Mouse (Mus musculus): ENCODE results near the gene Ltbp3.
"Not testable (repeated sequence)": the region's sequence is repeated elsewhere in the genome, so short reads cannot be mapped to it uniquely, and the experiment has no call there.

Ltbp3 gene

DNA sequence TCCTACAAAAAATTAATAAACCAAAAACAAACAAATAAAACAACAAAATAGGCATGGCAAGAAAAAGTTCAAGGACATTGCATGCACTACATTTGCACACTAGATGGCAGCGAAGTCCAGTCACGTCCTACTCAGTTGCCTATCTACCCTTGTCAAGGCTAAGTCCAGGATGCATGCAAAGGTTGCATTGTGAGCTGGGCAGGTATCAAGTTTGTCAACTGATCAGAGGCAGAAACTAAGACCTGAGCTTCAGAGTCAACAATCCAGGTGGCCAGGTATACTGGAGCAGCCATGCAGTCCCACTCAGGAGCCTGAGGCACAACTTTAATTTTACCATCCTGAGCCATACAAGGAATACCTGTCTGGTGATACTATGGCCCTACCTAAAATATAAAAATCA lies 52.4 kb downstream of the Ltbp3 start:
- DNase-seq (ENCODE audit: low spot score in 2 of 2) = peak in 1 of 2 experiments; percentile 62

DNA sequence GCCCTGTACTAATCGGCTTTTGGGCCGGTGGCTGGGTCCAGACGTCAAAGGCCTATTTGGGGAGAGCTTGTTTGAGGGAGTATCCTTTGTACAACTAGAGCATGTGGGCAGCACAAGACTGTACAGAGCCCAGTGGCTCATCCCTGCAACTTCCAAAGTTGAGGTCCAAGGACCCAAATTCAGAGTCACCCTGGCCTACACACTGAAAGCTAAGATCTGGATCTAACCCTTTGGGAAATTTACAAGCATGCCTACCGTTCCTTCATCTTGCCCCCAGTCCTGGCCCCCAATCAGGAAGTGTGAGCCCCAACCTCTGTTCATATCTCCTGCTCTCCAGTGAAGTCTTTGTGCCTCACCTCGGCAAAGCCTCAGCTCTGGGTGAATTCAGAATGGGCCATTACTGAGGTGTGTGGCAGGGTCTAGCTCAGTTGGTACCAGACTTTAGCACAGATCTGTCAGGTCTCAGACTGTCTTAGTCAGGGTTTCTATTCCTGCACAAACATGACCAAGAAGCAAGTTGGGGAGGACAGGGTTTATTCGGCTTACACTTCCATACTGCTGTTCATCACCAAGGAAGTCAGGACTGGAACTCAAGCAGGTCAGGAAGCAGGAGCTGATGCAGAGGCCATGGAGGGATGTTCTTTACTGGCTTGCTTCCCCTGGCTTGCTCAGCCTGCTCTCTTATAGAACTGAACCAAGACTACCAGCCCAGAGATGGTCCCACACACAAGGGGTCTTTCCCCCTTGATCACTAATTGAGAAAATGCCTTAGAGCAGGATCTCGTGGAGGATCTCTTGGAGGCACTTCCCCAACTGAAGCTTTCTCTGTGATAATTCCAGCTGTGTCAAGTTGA lies 53.4 kb downstream of the Ltbp3 start:
- DNase-seq (ENCODE audit: low spot score in 2 of 2) = not testable (repeated sequence)

DNA sequence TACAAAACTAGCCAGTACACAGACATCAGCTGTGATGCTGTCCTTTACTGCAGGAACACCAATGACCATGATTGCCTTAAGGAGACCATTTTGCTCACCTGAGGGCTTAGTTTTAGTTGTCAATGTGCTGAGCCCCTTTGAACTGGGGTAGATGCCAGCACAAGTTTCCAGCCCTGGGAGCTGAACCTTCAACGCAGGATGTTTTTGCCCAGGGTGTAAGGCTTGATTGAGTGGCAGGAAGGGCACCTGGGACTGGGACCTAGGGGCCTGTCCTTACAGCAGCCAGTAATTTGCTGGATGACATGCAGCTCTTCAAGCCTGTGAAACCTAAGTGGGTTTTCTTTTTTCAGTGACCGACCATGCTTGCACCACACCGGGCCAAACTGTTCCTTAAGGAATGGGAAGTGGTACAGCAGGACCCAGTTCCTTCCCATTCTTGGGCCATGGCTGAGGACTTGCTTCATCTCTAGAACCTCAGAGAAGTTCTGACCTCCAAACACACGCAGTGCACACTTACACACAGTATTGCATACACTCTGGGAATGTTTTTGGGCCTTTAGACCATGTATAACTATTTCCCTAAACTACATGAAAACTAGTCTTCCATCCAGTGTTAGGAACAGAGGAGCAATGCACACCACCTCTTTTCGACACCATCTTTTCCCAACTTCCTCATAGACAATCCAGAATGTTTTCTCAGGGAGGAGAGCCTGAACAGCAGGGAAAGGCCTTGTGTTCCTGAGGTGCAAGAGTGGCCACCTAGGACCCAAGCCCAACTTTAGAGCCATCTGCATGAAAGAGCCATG lies 54.3 kb downstream of the Ltbp3 start:
- DNase-seq (ENCODE audit: low spot score in 2 of 2) = no peak

DNA sequence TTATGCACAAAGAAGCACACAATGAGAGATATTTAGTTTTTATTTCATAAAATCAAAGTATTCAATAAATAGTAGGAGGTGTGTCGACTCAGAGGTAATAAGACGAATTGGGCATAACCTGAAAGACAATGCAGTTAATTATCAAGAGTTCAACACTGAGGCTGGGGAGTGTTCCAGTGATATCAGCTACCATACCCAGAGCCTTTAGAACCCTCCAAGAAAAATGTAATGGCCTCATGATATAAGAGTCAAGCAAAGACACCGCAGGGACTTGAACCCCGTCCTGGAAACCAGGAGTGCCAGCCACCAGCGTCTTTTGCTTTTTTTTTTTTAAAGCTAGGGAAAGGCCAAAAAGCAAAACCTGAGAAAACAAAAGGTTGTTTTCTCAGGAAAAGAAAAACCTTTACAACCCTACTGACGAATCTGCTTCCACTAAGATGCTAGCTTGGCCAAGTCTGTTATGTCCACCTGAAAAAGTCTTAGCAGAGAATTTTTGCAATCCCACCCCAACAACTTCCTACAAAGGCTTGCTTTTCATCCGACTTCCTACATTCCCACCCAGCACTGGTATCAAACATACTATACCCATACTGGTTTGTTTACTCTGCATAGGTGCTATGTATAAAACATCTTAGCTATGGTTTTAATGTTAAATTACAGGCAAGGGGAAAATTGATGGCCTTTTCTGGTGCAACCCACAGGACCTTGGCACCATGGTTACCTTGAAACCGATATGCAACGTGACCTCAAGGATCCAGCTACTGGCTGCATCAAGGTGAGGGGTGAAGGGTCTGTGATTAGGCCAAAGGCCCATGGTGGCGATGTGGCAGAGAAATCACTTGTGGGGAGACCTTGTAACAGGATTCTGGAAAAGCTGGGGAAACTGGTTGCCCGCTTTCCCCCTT lies 55.2 kb downstream of the Ltbp3 start:
- DNase-seq (ENCODE audit: low spot score in 2 of 2) = no peak

DNA sequence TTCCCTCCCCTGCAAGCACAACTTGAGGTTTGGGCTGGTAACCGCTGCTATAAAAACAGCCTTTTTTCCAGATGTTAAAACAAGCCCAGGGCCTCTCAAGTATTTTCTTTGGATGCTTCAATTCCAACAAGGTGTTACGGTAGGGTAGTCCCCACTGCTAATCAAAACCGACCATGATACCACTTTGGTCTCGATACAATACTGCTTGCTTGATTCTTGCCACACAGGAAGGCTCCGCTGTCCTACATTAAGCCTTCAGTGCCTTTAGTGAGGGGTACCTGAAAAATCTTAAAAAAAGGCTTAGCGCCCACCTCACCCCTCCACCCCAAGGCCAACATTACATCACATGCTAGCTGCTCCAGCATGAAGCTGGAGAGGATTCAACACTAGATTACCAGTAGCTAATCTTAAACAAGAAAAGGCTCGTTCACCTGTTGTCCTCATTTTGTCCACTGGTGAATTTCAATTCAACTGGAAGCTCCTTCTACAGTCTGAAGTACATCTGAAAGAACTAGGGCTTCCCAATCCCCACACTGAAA lies 55.9 kb downstream of the Ltbp3 start:
- DNase-seq (ENCODE audit: low spot score in 2 of 2) = no peak

DNA sequence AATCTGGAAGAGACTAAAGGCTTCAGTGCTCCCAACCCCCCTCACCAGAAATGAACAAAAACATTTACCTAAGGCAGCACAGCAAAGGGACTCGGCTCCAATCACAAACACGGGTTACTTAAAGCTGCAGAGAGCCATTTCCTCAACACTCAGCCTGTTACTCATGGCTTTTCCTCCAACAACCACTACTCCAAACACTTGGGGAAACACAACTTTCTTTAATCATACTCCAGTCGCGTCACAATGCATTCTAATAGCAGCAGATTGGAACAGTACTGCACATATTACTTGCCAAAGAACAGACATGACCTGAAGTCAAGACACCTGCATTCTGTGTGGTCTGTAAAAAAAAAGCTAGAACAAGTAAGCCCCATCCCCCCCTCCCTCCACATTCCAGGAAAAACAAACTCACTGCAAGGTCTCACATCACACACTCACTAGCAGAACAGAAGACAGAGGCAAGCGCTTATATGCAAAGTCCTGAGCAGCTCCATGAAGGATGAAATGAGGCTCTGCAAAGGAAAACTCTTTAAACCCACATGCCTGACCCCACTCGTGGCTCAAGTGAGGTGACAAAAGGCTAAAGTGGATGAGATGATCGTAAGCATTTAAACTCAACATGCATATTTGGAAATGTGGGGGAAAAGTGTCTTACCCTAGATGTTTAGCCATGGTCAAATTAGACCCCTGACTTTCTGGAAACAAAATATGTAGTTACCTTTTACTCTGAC lies 56.8 kb downstream of the Ltbp3 start:
- no peak for DNase-seq (ENCODE audit: low spot score in 2 of 2)

DNA sequence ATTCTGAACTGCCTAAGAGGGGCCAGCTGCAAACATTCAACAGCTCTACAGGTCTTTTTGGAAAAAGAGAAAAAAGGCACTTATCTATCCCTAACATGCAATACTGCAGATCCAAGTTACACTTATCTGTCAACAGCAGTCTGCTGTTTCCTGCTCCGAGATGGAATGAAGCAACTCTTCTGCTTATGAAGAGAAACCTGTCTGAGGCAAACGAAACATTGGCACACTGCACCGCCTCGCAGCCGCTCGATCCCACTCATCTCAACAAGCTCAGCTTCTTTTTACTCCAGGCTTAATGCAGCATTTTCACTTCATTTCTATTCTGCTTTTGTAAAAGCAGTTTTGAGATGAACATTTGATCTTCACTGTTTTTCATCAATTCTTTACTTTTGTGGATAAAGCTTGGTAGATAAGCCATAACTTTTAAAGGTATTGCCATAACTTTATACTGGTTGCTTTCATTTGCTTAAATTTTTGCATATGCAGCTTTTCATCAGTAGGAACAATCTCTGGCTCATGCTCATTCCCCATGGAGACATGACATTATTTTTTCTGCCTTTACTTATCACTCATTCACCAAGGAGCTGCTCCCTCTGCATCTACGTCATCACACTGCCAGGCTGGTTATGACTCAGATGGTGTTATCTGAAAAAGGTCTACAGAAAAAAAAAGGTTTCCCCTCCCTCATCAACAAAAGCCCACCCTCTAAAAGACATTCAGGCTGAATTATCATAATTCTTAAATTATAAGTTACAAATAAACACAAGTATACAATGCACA lies 58.2 kb downstream of the Ltbp3 start:
- no peak for DNase-seq (ENCODE audit: low spot score in 2 of 2)

DNA sequence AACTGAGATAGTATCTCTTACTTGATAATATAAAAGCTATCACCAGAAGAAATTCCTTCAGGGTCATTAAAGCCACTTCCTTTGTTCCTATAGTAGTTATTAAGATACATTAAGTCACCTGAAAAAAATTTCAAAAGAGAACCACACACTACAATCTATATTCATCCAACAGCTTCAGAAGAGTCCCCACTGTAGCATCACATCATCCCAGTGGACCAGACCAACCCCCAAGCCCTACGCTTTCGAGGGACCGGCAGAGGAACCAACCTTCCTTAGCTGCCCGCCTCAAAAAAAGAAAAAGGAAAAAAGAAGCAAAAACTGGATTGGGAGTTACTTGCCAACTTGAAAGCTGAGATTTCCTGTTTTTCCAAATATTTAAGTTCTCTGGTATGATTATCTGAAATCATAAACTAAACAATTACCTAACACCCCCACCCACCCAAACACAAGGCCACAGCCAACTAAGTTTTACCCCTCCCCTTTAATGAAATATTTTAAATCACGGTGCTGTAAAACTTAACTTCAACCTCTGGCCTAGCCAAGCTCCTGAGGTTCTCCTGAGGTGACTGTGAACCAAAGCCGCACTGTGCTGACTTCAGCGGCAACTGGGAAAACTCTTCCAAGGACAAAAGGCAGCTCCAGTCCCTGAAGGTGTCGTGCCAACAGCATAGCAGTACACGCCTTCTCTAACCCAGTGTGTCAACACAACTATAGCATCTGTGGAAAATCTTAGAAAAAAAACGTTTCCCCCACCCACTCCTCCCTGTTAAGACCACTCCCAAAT lies 59.1 kb downstream of the Ltbp3 start:
- DNase-seq (ENCODE audit: low spot score in 2 of 2) = no peak

DNA sequence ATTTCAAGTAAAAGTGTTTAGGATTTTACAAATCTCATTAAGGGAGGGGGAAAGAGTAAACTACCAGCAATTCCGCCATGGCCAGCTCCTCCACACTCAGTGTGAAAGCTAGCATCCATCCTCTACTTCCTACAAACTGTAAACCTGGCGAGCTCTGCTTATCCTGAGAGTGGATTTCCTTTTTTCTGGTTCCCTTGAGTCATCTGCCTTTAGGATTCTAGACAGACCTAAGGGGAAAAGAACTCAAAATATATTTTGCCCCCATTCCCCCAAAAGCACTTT lies 59.6 kb downstream of the Ltbp3 start:
- no peak for DNase-seq (ENCODE audit: low spot score in 2 of 2)

DNA sequence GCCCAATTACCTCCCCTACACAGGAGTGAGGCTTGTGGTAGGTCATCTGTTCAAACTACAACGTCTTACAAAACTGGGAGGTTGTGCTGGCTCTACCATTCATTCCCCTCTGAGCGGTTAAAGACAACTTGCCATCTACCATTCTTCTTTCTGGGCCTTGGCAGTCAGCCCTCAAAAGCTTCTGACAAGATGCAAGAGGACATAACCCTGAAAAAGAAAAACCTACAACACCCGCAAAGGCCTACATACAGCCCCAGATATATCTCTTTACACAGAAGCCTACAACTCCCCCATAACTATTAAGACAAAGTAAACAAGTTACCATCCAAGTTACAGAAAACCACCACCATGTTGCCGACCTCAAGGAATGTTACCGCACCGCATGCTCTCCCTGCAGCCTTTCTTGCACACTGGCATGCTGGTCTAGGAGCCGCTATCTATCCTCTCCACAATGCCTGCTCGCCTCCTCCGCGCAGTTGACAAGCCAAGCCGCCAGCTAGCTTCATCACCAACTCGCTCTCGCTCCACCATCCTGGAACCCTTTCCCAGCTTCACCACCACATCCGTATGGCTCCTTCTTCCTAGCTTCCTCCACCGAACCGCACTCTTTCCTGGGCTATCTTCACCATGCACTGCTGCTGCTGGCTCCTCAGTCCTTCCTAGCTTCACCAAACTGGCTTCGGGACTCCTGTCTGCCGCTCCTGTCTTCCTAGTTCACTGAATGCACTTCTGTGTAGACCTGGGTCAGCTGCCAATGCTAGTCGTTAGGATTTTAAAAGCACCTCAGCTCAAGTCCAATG lies 60.1 kb downstream of the Ltbp3 start:
- DNase-seq (ENCODE audit: low spot score in 2 of 2) = no peak

DNA sequence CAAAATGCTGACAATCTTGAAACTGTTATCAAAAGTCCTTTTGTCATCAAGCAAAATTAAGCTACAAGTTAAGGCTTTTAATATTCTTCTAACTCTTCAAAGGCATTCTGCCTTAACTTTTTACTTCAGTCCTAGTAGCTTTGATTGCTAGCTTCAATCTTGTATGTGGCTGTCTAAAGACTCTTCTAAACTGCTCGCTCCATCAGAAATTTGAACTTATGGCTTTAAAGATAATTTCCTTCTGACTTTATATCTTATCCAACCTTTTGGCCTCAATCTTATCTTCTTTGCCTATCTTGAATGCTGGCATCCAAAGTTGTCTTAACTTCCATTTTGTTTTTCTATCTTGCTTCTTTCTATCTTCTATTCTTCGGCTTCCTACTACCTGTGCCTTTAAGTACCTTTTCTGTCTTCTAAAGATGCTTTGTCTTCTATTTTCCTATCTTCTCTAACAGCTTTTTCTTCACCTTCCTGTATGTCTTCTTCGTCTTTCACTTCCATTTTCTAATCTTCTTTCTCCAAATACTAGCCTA lies 60.8 kb downstream of the Ltbp3 start:
- DNase-seq (ENCODE audit: low spot score in 2 of 2) = no peak

DNA sequence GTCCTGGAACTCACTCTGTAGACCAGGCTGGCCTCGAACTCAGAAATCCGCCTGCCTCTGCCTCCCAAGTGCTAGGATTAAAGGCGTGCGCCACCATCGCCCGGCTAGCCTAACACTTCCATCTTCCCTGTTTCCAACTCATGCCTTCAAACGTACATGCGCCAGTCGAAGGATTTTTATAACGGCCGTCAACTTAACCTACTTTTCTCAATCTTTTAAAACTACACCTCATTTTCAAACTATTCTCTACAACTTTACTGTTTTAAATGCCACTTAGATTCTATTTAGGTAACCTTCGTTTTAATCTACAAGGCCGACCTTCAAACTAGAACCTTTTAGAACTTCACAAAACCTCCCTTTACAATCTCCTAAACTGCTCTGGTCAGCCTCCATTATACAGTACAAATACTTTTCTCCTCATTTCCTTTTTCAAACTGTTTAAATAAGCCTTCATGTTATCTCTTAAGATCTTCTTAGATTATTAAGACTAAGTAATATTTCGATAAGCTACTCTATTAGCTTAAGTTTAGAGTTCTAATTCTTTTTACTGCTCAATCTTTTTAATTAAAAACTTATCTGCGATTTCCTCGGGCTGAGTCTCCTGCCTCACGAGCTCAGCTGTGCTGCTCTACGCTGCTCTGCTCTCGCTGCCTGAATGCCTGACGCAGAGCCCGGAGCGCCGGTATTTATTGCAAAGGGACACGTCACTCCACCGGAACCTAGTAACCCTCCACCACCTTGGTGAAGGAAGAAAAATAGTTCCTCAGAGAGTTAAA lies 61.5 kb downstream of the Ltbp3 start:
- DNase-seq (ENCODE audit: low spot score in 2 of 2) = peak; percentile 93 to 98

DNA sequence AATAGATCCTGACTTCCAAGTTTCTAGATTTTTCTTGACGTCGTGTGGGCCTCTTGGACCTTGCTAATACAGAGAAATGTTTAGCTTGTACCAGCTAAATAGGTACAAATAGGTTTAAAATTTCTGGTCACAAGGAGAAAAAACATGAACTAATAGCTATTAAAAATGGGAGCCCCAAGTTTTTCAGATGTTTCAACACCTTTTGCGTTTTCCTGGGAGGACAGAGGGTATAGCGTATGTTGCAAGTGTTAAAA lies 62.0 kb downstream of the Ltbp3 start:
- DNase-seq (ENCODE audit: low spot score in 2 of 2) = no peak

DNA sequence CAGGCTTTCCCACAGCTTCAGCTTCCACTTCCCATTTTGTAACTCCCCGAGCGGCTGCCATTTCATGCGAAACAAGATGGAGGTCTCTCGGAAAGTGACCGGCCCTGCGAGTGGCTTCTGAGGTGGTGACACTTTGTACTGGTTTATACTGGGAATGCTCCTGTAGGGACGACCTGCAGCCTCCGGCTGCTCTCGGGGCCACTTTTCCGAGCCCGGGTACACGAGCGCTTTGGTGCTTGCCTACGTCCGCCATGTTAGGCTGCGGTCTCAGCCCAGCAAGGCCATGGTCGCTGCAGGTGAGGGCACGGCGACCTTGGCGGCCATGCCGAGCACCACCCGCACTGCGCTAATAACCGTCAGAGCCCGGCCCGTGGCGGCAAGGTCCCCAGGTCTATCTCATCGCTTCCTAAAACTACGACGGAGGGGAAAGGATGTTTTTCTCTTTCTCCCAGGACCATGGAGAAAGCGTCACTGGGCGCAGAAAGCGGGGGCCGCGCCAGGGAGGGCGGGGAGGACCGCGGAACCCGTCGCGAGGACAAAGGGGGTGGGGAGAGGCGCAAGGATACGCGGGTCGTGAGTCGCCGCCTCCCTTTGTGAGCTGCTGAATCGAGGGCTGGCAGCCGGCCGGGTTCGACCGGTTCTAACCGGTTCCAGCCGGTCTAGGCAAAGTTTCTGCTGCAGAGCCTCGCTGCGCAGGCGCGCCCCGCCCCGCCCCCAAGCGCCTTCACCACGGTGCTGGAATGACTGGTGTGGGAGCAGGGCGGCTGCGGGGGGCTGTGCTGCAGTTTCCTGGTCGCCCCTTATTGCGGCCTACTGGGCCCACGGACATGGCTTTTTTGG lies 62.6 kb downstream of the Ltbp3 start:
- DNase-seq (ENCODE audit: low spot score in 2 of 2) = peak; percentile 99 to 100

DNA sequence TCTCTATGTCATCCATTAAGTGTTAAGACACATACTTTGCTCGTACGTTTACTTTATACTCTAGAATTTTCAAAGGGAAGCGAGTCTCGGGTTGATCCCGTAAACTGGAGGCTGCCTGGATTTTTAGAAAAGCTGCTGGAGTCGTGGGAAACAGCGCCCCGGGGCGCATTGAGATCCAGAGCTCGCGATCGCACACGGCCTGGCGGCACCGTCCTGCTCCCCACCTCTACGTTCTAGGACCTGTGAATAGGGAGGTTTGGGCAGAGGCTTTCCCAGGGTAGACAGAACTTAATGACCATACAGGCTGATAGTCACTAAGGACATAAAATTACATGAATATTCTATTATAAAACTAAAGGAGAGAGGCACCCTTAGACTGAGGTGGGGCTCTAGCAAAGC lies 63.2 kb downstream of the Ltbp3 start:
- DNase-seq (ENCODE audit: low spot score in 2 of 2) = no peak

DNA sequence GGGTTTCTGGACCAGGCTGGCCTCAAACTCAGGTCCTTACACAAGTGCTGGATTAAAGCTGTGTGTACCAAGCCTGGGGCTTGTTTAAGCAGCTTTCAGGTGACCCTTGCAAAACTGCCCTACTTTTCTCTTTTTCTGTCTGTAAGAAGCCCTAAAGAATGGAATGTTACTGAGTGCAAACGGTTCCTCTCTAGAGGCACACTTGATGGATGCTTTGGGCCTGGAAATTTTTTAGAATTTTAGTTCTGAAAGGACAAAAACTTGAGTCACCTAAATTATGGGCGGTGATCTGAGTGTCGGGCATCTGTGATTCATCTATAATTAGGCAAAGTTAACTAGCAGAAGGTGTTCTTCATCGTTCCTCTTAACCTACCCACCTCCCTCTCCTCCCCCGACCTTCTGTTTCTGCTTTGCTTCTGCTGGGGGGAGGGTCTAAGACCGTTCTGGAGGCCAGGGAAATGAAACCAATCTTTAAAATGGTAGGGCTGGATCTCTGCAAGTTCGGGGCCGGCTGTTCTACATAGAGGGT lies 63.7 kb downstream of the Ltbp3 start:
- DNase-seq (ENCODE audit: low spot score in 2 of 2) = no peak

Measured in thymus, postnatal 10 days (tissue).